Mouse (Mus musculus) stomach, embryonic 15.5 days (tissue): ENCODE data around the gene Vwa1. TPM values are rescaled to one million over a fixed set of nuclear protein-coding genes. Genes with fewer than 3 reads are reported as not detected.

Experiments
- ATAC-seq: fragments of 200-750 bp; cut with Nextera tagmentation; 2 replicates; pipeline ENCODE4 v1.8.0; 2017; ENCODE audit warnings: low read depth, moderate number of reproducible peaks, moderate TSS enrichment; ENCODE audit not compliant: insufficient read depth, low FRiP score
- H3K27ac ChIP-seq: fragments of 300-500 bp; sonication (generic); 2 replicates; pipeline ENCODE4 v1.5.1; 2015; ENCODE audit warnings: mild to moderate bottlenecking, inconsistent platforms
- H3K27me3 ChIP-seq: fragments of 300-500 bp; sonication (generic); replicated peaks from 2 replicates; pipeline ENCODE4 v1.6.1; 2015; ENCODE audit warnings: inconsistent platforms
- H3K36me3 ChIP-seq: fragments of 300-500 bp; sonication (generic); 2 replicates; pipeline ENCODE4 v1.6.1; 2015; ENCODE audit warnings: inconsistent platforms
- H3K4me1 ChIP-seq: fragments of 300-500 bp; sonication (generic); 2 replicates; pipeline ENCODE4 v1.6.1; 2015; ENCODE audit warnings: inconsistent platforms
- H3K4me2 ChIP-seq: fragments of 300-500 bp; sonication (generic); 2 replicates; pipeline ENCODE4 v1.6.1; 2015; ENCODE audit warnings: mild to moderate bottlenecking, inconsistent platforms
- H3K4me3 ChIP-seq: fragments of 300-500 bp; sonication (generic); replicated peaks from 2 replicates; pipeline ENCODE4 v1.5.1; 2015; ENCODE audit warnings: inconsistent platforms
- H3K9ac ChIP-seq: fragments of 300-500 bp; sonication (generic); 2 replicates; pipeline ENCODE4 v1.6.1; 2015; ENCODE audit warnings: inconsistent platforms
- H3K9me3 ChIP-seq: fragments of 300-500 bp; sonication (generic); 2 replicates; pipeline ENCODE4 v1.6.1; 2016; ENCODE audit warnings: inconsistent platforms
- WGBS: fragments of 180-500 bp; shearing (Covaris S2); methylation state at CpG from one replicate; pipeline ENCODE4 v1.1.7; 2015; 5-methylcytosine and 5-hydroxymethylcytosine counted together
- polyA plus RNA-seq: library from polyadenylated mRNA; unstranded; fragments of >200 nt; fragmentation: Nextera tagmentation; extraction: Ambion mirVana; gene quantifications from 2 replicates; pipeline ENCODE4 v1.2.1, GENCODE M21; 2015

Gene Vwa1
- 27.6 and 28.2 TPM in 2 replicates for polyA plus RNA-seq

GRCm38 (mm10) chr4:155774280-155774754 lies at the start of gene Vwa1:
Vwa1 (minus strand) TSS chr4:155774698.
- Histone ChIP-seq H3K36me3 (no peaks in the 10 kb centered on the region), H3K9me3 (no peaks in the 10 kb centered on the region), H3K4me2 (peak within 1 kb of the TSS; percentile 77), H3K9ac (no peak within 1 kb of the TSS), H3K27ac (peak within 1 kb of the TSS; percentile 86), H3K4me3 (peak within 1 kb of the TSS; percentile 47), H3K27me3 (no peaks in the 10 kb centered on the region), H3K4me1 (peaks cover 39% of the 10 kb centered on the region)
- WGBS, result under 1% methylated on average over 35 of the region's 35 CpGs
- ATAC-seq, result peak; percentile 82

GRCm38 (mm10) chr4:155823443-155823842 lies 48.9 kb upstream of the Vwa1 start:
- no peaks in the 10 kb centered on the region for H3K27me3 ChIP-seq
- H3K4me2 ChIP-seq, result no peak overlapping the region
- no peaks in the 10 kb centered on the region for H3K9me3 ChIP-seq
- H3K4me1 ChIP-seq, result no peaks in the 10 kb centered on the region
- peaks cover 55% of the 10 kb centered on the region for H3K36me3 ChIP-seq
- H3K27ac ChIP-seq, result no peak overlapping the region
- no peak overlapping the region for H3K9ac ChIP-seq
- no peak overlapping the region for H3K4me3 ChIP-seq
- ATAC-seq, result no peak
- WGBS, result 96% methylated on average over 16 of the region's 16 CpGs

GRCm38 (mm10) chr4:155821025-155821424 lies 46.5 kb upstream of the Vwa1 start:
- Histone ChIP-seq H3K27me3 (no peaks in the 10 kb centered on the region), H3K4me1 (no peaks in the 10 kb centered on the region), H3K4me3 (no peak overlapping the region), H3K27ac (no peak overlapping the region), H3K9ac (no peak overlapping the region), H3K36me3 (peaks cover 77% of the 10 kb centered on the region), H3K9me3 (no peaks in the 10 kb centered on the region), H3K4me2 (no peak overlapping the region)
- ATAC-seq, result no peak
- 75% methylated on average over 7 of the region's 7 CpGs for WGBS

GRCm38 (mm10) chr4:155817533-155817932 lies 43.0 kb upstream of the Vwa1 start:
- Histone ChIP-seq H3K9ac (no peak overlapping the region), H3K36me3 (peaks cover 69% of the 10 kb centered on the region), H3K27ac (no peak overlapping the region), H3K4me2 (no peak overlapping the region), H3K27me3 (no peaks in the 10 kb centered on the region), H3K4me3 (no peak overlapping the region), H3K4me1 (peaks cover 12% of the 10 kb centered on the region), H3K9me3 (no peaks in the 10 kb centered on the region)
- no peak for ATAC-seq
- 79% methylated on average over 4 of the region's 4 CpGs for WGBS

- peak overlapping the region; percentile 100 for H3K9ac ChIP-seq
- peak overlapping the region; percentile 91 for H3K4me3 ChIP-seq
- peak overlapping the region; percentile 74 for H3K4me2 ChIP-seq
- peak; percentile 15 for ATAC-seq
- H3K9me3 ChIP-seq, result no peaks in the 10 kb centered on the region
- H3K27me3 ChIP-seq, result no peaks in the 10 kb centered on the region
- H3K27ac ChIP-seq, result peak overlapping the region; percentile 89
- H3K36me3 ChIP-seq, result peaks cover 60% of the 10 kb centered on the region
- peaks cover 18% of the 10 kb centered on the region for H3K4me1 ChIP-seq
- WGBS, result 1% methylated on average over 49 of the region's 49 CpGs
These were observed 38.2 kb upstream of the Vwa1 start for GRCm38 (mm10) chr4:155812665-155813181.

GRCm38 (mm10) chr4:155811929-155812664 lies 37.6 kb upstream of the Vwa1 start, which contains the start of gene Ccnl2:
Ccnl2 (plus strand) TSS chr4:155812489.
- ATAC-seq, result peak; percentile 100
- peak within 1 kb of the TSS; percentile 74 for H3K4me2 ChIP-seq
- peak within 1 kb of the TSS; percentile 95 for H3K27ac ChIP-seq
- no peaks in the 10 kb centered on the region for H3K9me3 ChIP-seq
- peaks cover 18% of the 10 kb centered on the region for H3K4me1 ChIP-seq
- H3K9ac ChIP-seq, result peak within 1 kb of the TSS; percentile 100
- H3K4me3 ChIP-seq, result peak within 1 kb of the TSS; percentile 91
- H3K36me3 ChIP-seq, result peaks cover 59% of the 10 kb centered on the region
- H3K27me3 ChIP-seq, result no peaks in the 10 kb centered on the region
- WGBS, result under 1% methylated on average over 59 of the region's 60 CpGs

GRCm38 (mm10) chr4:155807841-155808240 lies 33.3 kb upstream of the Vwa1 start:
- no peaks in the 10 kb centered on the region for H3K27me3 ChIP-seq
- peaks cover 34% of the 10 kb centered on the region for H3K36me3 ChIP-seq
- ATAC-seq, result no peak
- no peaks in the 10 kb centered on the region for H3K9me3 ChIP-seq
- H3K27ac ChIP-seq, result peak overlapping the region; percentile 24; the same call in 1 of the 2 replicates
- H3K4me3 ChIP-seq, result no peak overlapping the region
- H3K9ac ChIP-seq, result no peak overlapping the region
- H3K4me1 ChIP-seq, result peaks cover 17% of the 10 kb centered on the region
- WGBS, result 85% methylated on average over 3 of the region's 3 CpGs
- no peak overlapping the region for H3K4me2 ChIP-seq

- H3K36me3 ChIP-seq, result peaks cover 14% of the 10 kb centered on the region
- ATAC-seq, result peak; percentile 99
- peak overlapping the region; percentile 59 for H3K4me2 ChIP-seq
- H3K27me3 ChIP-seq, result no peaks in the 10 kb centered on the region
- WGBS, result 0% methylated on average over 58 of the region's 58 CpGs
- peak overlapping the region; percentile 58 for H3K27ac ChIP-seq
- H3K4me3 ChIP-seq, result peak overlapping the region; percentile 81
- peaks cover 14% of the 10 kb centered on the region for H3K4me1 ChIP-seq
- peak overlapping the region; percentile 61 for H3K9ac ChIP-seq
- no peaks in the 10 kb centered on the region for H3K9me3 ChIP-seq
These were observed 29.0 kb upstream of the Vwa1 start for GRCm38 (mm10) chr4:155803340-155804041.

- Histone ChIP-seq H3K9ac (peak within 1 kb of the TSS; percentile 61), H3K27ac (peak within 1 kb of the TSS; percentile 58), H3K36me3 (peaks cover 8% of the 10 kb centered on the region), H3K4me2 (peak within 1 kb of the TSS; percentile 59), H3K9me3 (no peaks in the 10 kb centered on the region), H3K27me3 (no peaks in the 10 kb centered on the region), H3K4me1 (peaks cover 14% of the 10 kb centered on the region), H3K4me3 (peak within 1 kb of the TSS; percentile 81)
- peak; percentile 51; the same call in 1 of the 2 replicates for ATAC-seq
- 11% methylated on average over 12 of the region's 12 CpGs for WGBS
These were observed 28.3 kb upstream of the Vwa1 start, which contains the start of gene Mrpl20 for GRCm38 (mm10) chr4:155802741-155803339. Mrpl20 (plus strand) TSS chr4:155802878.

GRCm38 (mm10) chr4:155802075-155802474 lies 27.6 kb upstream of the Vwa1 start:
- no peak for ATAC-seq
- Histone ChIP-seq H3K27ac (no peak overlapping the region), H3K27me3 (no peaks in the 10 kb centered on the region), H3K9me3 (no peaks in the 10 kb centered on the region), H3K4me3 (no peak overlapping the region), H3K9ac (no peak overlapping the region), H3K4me2 (no peak overlapping the region), H3K36me3 (peaks cover 2% of the 10 kb centered on the region; the same call in 1 of the 2 replicates), H3K4me1 (peaks cover 14% of the 10 kb centered on the region)
- WGBS, result 100% methylated on average over 1 of the region's 1 CpGs

- H3K9me3 ChIP-seq, result no peaks in the 10 kb centered on the region
- no peaks in the 10 kb centered on the region for H3K36me3 ChIP-seq
- ATAC-seq, result no peak
- no peak overlapping the region for H3K27ac ChIP-seq
- no peak overlapping the region for H3K9ac ChIP-seq
- WGBS, result 42% methylated on average over 2 of the region's 2 CpGs
- H3K4me2 ChIP-seq, result no peak overlapping the region
- no peaks in the 10 kb centered on the region for H3K4me1 ChIP-seq
- H3K27me3 ChIP-seq, result no peaks in the 10 kb centered on the region
- H3K4me3 ChIP-seq, result no peak overlapping the region
These were observed 19.2 kb upstream of the Vwa1 start for GRCm38 (mm10) chr4:155793730-155794129.
